Mouse (Mus musculus): ENCODE measurements at regions not wholly inside any gene's neighbourhood (a gene's known extent, or its start where the extent isn't known, plus 50 kb on each side); places are given as distances from the start of the nearest gene placed in this dataset.
A peak's percentile ranks its signal among the peaks of the same experiment; 100 is the strongest.

- DNase-seq (ENCODE audit: low spot score) = no peak
Observed at GRCm38 (mm10) chr8:115428022-115428421, 279.6 kb downstream of the Maf start.

- DNase-seq (ENCODE audit: low spot score) = no peak
Observed at GRCm38 (mm10) chr8:115427490-115427889, 280.1 kb downstream of the Maf start.

GRCm38 (mm10) chr8:115426543-115426942 is 281.1 kb downstream of the Maf start:
- no peak for DNase-seq (ENCODE audit: low spot score)

- DNase-seq (ENCODE audit: low spot score) = no peak
Observed at GRCm38 (mm10) chr8:115425360-115425759, 282.2 kb downstream of the Maf start.

- DNase-seq (ENCODE audit: low spot score) = no peak
Observed at GRCm38 (mm10) chr8:115423682-115424081, 283.9 kb downstream of the Maf start.

GRCm38 (mm10) chr8:115423056-115423455 is 284.5 kb downstream of the Maf start:
- DNase-seq (ENCODE audit: low spot score) = no peak

- no peak for DNase-seq (ENCODE audit: low spot score)
Observed at GRCm38 (mm10) chr8:115420536-115420935, 287.1 kb downstream of the Maf start.

GRCm38 (mm10) chr8:115420131-115420530 is 287.5 kb downstream of the Maf start:
- DNase-seq (ENCODE audit: low spot score) = no peak

- no peak for DNase-seq (ENCODE audit: low spot score)
Observed at GRCm38 (mm10) chr8:115418056-115418455, 289.5 kb downstream of the Maf start.

GRCm38 (mm10) chr8:115414061-115414473 is 293.5 kb downstream of the Maf start:
- no peak for DNase-seq (ENCODE audit: low spot score)

GRCm38 (mm10) chr8:115411756-115412155 is 295.8 kb downstream of the Maf start:
- no peak for DNase-seq (ENCODE audit: low spot score)

GRCm38 (mm10) chr8:115411061-115411460 is 296.5 kb downstream of the Maf start:
- no peak for DNase-seq (ENCODE audit: low spot score)

- DNase-seq (ENCODE audit: low spot score) = no peak
Observed at GRCm38 (mm10) chr8:115410191-115410590, 297.4 kb downstream of the Maf start.

- no peak for DNase-seq (ENCODE audit: low spot score)
Observed at GRCm38 (mm10) chr8:115407535-115407934, 300.1 kb downstream of the Maf start.

- DNase-seq (ENCODE audit: low spot score) = no peak
Observed at GRCm38 (mm10) chr8:115403601-115404000, 304.0 kb downstream of the Maf start.

- DNase-seq (ENCODE audit: low spot score) = peak; percentile 26
Observed at GRCm38 (mm10) chr8:115402471-115403197, 305.0 kb downstream of the Maf start.

Data from urinary bladder, postnatal 14 days (tissue).